ENCODE assay signal across 8 mouse cellular contexts in the genomic region with DNA sequence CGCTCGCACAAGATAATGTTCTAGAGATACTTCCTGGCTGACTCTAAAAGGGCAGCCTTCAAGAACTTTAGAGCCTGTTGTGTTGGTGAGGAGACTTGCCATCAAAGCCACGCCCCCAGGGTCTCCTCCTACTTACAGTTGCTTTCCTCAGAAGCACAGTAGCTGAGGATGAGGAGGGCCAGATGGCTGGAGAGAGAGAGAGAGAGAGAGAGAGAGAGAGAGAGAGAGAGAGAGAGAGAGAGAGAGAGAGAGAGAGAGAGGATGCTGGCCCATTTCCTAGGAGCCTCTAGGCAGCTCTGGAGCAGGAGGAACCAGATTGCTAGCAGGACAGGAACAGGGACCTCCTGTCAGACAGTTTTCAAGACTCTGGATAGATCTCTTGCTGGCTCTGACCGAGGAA. TPM values are rescaled to one million over a fixed set of nuclear protein-coding genes. Genes with fewer than 3 reads are reported as not detected.
DNase-seq lines count a peak whose midpoint lies in the region; ATAC-seq lines count a peak whose summit lies in the region.

No protein-coding gene starts in this region.

- no peak for ATAC-seq in forebrain, embryonic 16.5 days
- no peak for ATAC-seq in limb, embryonic 13.5 days (ENCODE audit: low FRiP score, low read depth)

- no peaks in the 10 kb centered on the region for H3K36me3 ChIP-seq in forebrain, embryonic 16.5 days (ENCODE audit: control insufficient read depth, insufficient read depth)
- peaks cover 12% of the 10 kb centered on the region for H3K36me3 ChIP-seq in limb, embryonic 13.5 days

- peak overlapping the region; percentile 81 for H3K27ac ChIP-seq in forebrain, embryonic 16.5 days (ENCODE audit: low read length)
- peak overlapping the region; percentile 28; the same call in 1 of the 2 replicates for H3K27ac ChIP-seq in limb, embryonic 13.5 days

- H3K4me1 ChIP-seq in forebrain, embryonic 16.5 days (replicated peaks; ENCODE audit: control insufficient read depth, insufficient read depth, low read length), result peaks cover 86% of the 10 kb centered on the region
- peaks cover 81% of the 10 kb centered on the region for H3K4me1 ChIP-seq in limb, embryonic 13.5 days

- intact Hi-C loops in left cerebral cortex, postnatal 36 days (cut with DNase I), result no loop called here

- DNase-seq in embryo, embryonic 10.5 days (ENCODE audit: low spot score), result peak; percentile 33
- DNase-seq in embryo, embryonic 10 days (ENCODE audit: low spot score), result no peak
- peak; percentile 59 for DNase-seq in CD4-positive, CD25-positive, alpha-beta regulatory T cell, adult 2 months (ENCODE audit: low read depth, low spot score)
- no peak for DNase-seq in spleen, postnatal 10 days (ENCODE audit: low spot score in 2 of 2)
- DNase-seq in left cerebral cortex, postnatal 36 days (ENCODE audit: low spot score in 2 of 2), result no peak
- DNase-seq in left cerebral cortex, adult 8-10 months (ENCODE audit: low spot score in 2 of 2), result no peak

- H3K9ac ChIP-seq in forebrain, embryonic 16.5 days (replicated peaks; ENCODE audit: low read depth, low read length), result no peak overlapping the region
- H3K9ac ChIP-seq in limb, embryonic 13.5 days, result 0 out of 2 replicates have a peak overlapping the region, but pooled peaks have one; percentile 75

- H3K27me3 ChIP-seq in forebrain, embryonic 16.5 days (replicated peaks; ENCODE audit: control insufficient read depth, insufficient read depth, low read length), result no peaks in the 10 kb centered on the region
- no peaks in the 10 kb centered on the region for H3K27me3 ChIP-seq in limb, embryonic 13.5 days

- 53% methylated on average over 4 of the region's 4 CpGs for WGBS in forebrain, embryonic 16.5 days
- 47% methylated on average over 4 of the region's 4 CpGs for WGBS in limb, embryonic 13.5 days

- H3K9me3 ChIP-seq in forebrain, embryonic 16.5 days (ENCODE audit: control insufficient read depth, low read length), result no peaks in the 10 kb centered on the region
- H3K9me3 ChIP-seq in limb, embryonic 13.5 days, result no peaks in the 10 kb centered on the region

- no peak overlapping the region for H3K4me3 ChIP-seq in forebrain, embryonic 16.5 days (replicated peaks; ENCODE audit: low read length)
- no peak overlapping the region for H3K4me3 ChIP-seq in limb, embryonic 13.5 days

- H3K4me2 ChIP-seq in forebrain, embryonic 16.5 days (ENCODE audit: low read length), result no peak overlapping the region
- peak overlapping the region; percentile 77 for H3K4me2 ChIP-seq in limb, embryonic 13.5 days (replicated peaks)

RNA-seq across cellular contexts. Expression of gene Ralgds, which starts 23.2 kb away (rescaled TPM):
- 83.5 and 83.7 TPM in 2 replicates for polyA plus RNA-seq in forebrain, embryonic 16.5 days (2015; fragmentation: Nextera tagmentation; extraction: Ambion mirVana)
- polyA plus RNA-seq in limb, embryonic 13.5 days (2015; fragmentation: Nextera tagmentation; extraction: Ambion mirVana), result 45.1 and 53.8 TPM in 2 replicates
- total RNA-seq in left cerebral cortex, postnatal 36 days (2021), result 10 to 100 TPM; 82.7 to 82.8 TPM
- 100 to 1,000 TPM in 1 of 4 experiments, 10 to 100 TPM in 3; 89.1 to 103 (median 96.7) TPM for total RNA-seq in left cerebral cortex, adult 8-10 months (2022)

RNA-seq across cellular contexts. Expression of gene Cel, which starts 27.0 kb away (rescaled TPM):
- polyA plus RNA-seq in forebrain, embryonic 16.5 days (2015; fragmentation: Nextera tagmentation; extraction: Ambion mirVana), result not detected in 2 replicates
- polyA plus RNA-seq in limb, embryonic 13.5 days (2015; fragmentation: Nextera tagmentation; extraction: Ambion mirVana), result 0.11 TPM in 1 of 2 replicates, not detected in the other
- total RNA-seq in left cerebral cortex, postnatal 36 days (2021), result not detected
- total RNA-seq in left cerebral cortex, adult 8-10 months (2022), result not detected

RNA-seq across cellular contexts. Expression of gene Gm10134, which starts 30.3 kb away (rescaled TPM):
- polyA plus RNA-seq in forebrain, embryonic 16.5 days (2015; fragmentation: Nextera tagmentation; extraction: Ambion mirVana), result 1.8 and 2.4 TPM in 2 replicates
- 1.4 and 2.5 TPM in 2 replicates for polyA plus RNA-seq in limb, embryonic 13.5 days (2015; fragmentation: Nextera tagmentation; extraction: Ambion mirVana)
- total RNA-seq in left cerebral cortex, postnatal 36 days (2021), result 1 to 10 TPM; 1.7 TPM
- total RNA-seq in left cerebral cortex, adult 8-10 months (2022), result 1 to 10 TPM in 2 of 4 experiments, not detected in 2; 1.7 to 3.6 TPM

RNA-seq across cellular contexts. Expression of gene Gbgt1, which starts 39.5 kb away (rescaled TPM):
- polyA plus RNA-seq in forebrain, embryonic 16.5 days (2015; fragmentation: Nextera tagmentation; extraction: Ambion mirVana), result 0.51 and 1.2 TPM in 2 replicates
- polyA plus RNA-seq in limb, embryonic 13.5 days (2015; fragmentation: Nextera tagmentation; extraction: Ambion mirVana), result 0.94 and 0.95 TPM in 2 replicates
- total RNA-seq in left cerebral cortex, postnatal 36 days (2021), result 1 to 10 TPM; 1.6 to 3.3 TPM
- 1 to 10 TPM; 2.9 to 4.4 (median 3.5) TPM for total RNA-seq in left cerebral cortex, adult 8-10 months (2022)

RNA-seq across cellular contexts. Expression of gene Gtf3c5, which starts 47.4 kb away (rescaled TPM):
- polyA plus RNA-seq in forebrain, embryonic 16.5 days (2015; fragmentation: Nextera tagmentation; extraction: Ambion mirVana), result 40.5 and 43.3 TPM in 2 replicates
- 53.4 and 53.5 TPM in 2 replicates for polyA plus RNA-seq in limb, embryonic 13.5 days (2015; fragmentation: Nextera tagmentation; extraction: Ambion mirVana)
- 10 to 100 TPM; 17.9 to 18.6 TPM for total RNA-seq in left cerebral cortex, postnatal 36 days (2021)
- total RNA-seq in left cerebral cortex, adult 8-10 months (2022), result 10 to 100 TPM; 18.0 to 19.4 (median 19.2) TPM

Comparison
In these comparisons a context has a peak if more than half of its experiments do, and no peak if none do; other contexts are left out.
1. DNase-seq: peak in embryo, embryonic 10.5 days (single experiment) and CD4-positive, CD25-positive, alpha-beta regulatory T cell, adult 2 months (single experiment); none in embryo, embryonic 10 days (single experiment), spleen, postnatal 10 days (0 of 2), left cerebral cortex, postnatal 36 days (0 of 2) and left cerebral cortex, adult 8-10 months (0 of 2).